Mouse (Mus musculus) liver, embryonic 15.5 days (tissue): ENCODE measurements around the gene Setd1b. TPM values are rescaled to one million over a fixed set of nuclear protein-coding genes. Genes with fewer than 3 reads are reported as not detected.

Source experiments
- ATAC-seq: fragments of 200-750 bp; cut with Nextera tagmentation; 2 replicates; pipeline ENCODE4 v1.8.0; 2017; ENCODE audit warnings: moderate number of reproducible peaks, mild to moderate bottlenecking, moderate library complexity; ENCODE audit not compliant: insufficient read depth
- H3K27ac ChIP-seq: fragments of 300-500 bp; sonication (generic); replicated peaks from 2 replicates; pipeline ENCODE4 v1.5.1; 2015; ENCODE audit warnings: mild to moderate bottlenecking, inconsistent platforms
- H3K27me3 ChIP-seq: fragments of 300-500 bp; sonication (generic); 2 replicates; pipeline ENCODE4 v1.6.1; 2015; ENCODE audit warnings: mild to moderate bottlenecking, inconsistent platforms
- H3K36me3 ChIP-seq: fragments of 300-500 bp; sonication (generic); replicated peaks from 2 replicates; pipeline ENCODE4 v1.6.1; 2015; ENCODE audit warnings: moderate library complexity, mild to moderate bottlenecking, inconsistent platforms
- H3K4me1 ChIP-seq: fragments of 300-500 bp; sonication (generic); replicated peaks from 2 replicates; pipeline ENCODE4 v1.6.1; 2015; ENCODE audit warnings: inconsistent platforms
- H3K4me2 ChIP-seq: fragments of 300-500 bp; sonication (generic); 2 replicates; pipeline ENCODE4 v1.6.1; 2015; ENCODE audit warnings: moderate library complexity, mild to moderate bottlenecking, inconsistent platforms
- H3K4me3 ChIP-seq: fragments of 300-500 bp; sonication (generic); replicated peaks from 2 replicates; pipeline ENCODE4 v1.5.1; 2015; ENCODE audit warnings: mild to moderate bottlenecking, inconsistent platforms
- H3K9ac ChIP-seq: fragments of 300-500 bp; sonication (generic); 2 replicates; pipeline ENCODE4 v1.6.1; 2015; ENCODE audit warnings: moderate library complexity, mild to moderate bottlenecking, inconsistent platforms
- H3K9me3 ChIP-seq: fragments of 300-500 bp; sonication (generic); replicated peaks from 2 replicates; pipeline ENCODE4 v1.6.1; 2016; ENCODE audit warnings: inconsistent platforms
- WGBS: fragments of 180-500 bp; shearing (Covaris S2); methylation state at CpG from one replicate; pipeline ENCODE4 v1.1.7; 2015; ENCODE audit warnings: mixed read lengths; ENCODE audit not compliant: insufficient replicate concordance; 5-methylcytosine and 5-hydroxymethylcytosine counted together
- polyA plus RNA-seq: library from polyadenylated mRNA; unstranded; fragments of >200 nt; fragmentation: Nextera tagmentation; extraction: Ambion mirVana; gene quantifications from 2 replicates; pipeline ENCODE4 v1.2.1, GENCODE M21; 2015

Gene Setd1b
- polyA plus RNA-seq, 1 experiment from 2014 or later = 3.9 TPM

DNA sequence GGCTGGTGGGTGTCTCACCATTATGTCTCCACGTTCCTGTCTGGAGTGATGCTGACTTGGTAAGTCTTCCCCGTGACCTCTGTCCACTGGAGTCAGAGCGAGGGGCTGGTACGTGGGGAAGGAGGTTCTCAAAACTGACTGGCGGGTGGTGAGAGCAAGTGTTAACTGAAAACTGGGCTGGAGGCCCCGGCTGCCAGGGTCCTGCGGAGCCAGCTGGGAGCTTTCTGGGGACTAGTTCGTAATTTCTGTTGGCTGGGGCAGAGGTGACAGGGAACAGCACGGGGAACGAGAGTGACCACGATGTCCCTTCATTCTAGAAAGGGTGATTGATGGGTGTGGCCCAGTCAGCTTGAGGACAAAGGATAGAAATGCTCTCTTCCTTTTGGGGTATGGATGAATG lies 27.9 kb upstream of the Setd1b start:
- peaks cover 74% of the 10 kb centered on the region for H3K36me3 ChIP-seq
- H3K9me3 ChIP-seq = no peaks in the 10 kb centered on the region
- no peak overlapping the region for H3K27ac ChIP-seq
- no peaks in the 10 kb centered on the region for H3K27me3 ChIP-seq
- H3K9ac ChIP-seq = no peak overlapping the region
- 73% methylated on average over 11 of the region's 11 CpGs for WGBS
- peaks cover 16% of the 10 kb centered on the region for H3K4me1 ChIP-seq
- H3K4me3 ChIP-seq = no peak overlapping the region
- ATAC-seq = no peak
- no peak overlapping the region for H3K4me2 ChIP-seq

- ATAC-seq = no peak
- H3K27me3 ChIP-seq = no peaks in the 10 kb centered on the region
- peaks cover 14% of the 10 kb centered on the region for H3K4me1 ChIP-seq
- H3K9me3 ChIP-seq = no peaks in the 10 kb centered on the region
- no peak overlapping the region for H3K27ac ChIP-seq
- H3K36me3 ChIP-seq = peaks cover 67% of the 10 kb centered on the region
- H3K4me3 ChIP-seq = no peak overlapping the region
- no peak overlapping the region for H3K9ac ChIP-seq
- 50% methylated on average over 7 of the region's 7 CpGs for WGBS
- no peak overlapping the region for H3K4me2 ChIP-seq
These were observed 27.1 kb upstream of the Setd1b start for GRCm38 (mm10) chr5:123114924-123115323.

- Histone ChIP-seq H3K4me1 (peaks cover 14% of the 10 kb centered on the region), H3K9me3 (no peaks in the 10 kb centered on the region), H3K4me3 (no peak overlapping the region), H3K9ac (no peak overlapping the region), H3K36me3 (peaks cover 61% of the 10 kb centered on the region), H3K4me2 (no peak overlapping the region), H3K27ac (no peak overlapping the region), H3K27me3 (no peaks in the 10 kb centered on the region)
- WGBS = 79% methylated on average over 8 of the region's 8 CpGs
- no peak for ATAC-seq
These were observed 25.9 kb upstream of the Setd1b start for GRCm38 (mm10) chr5:123116080-123116479.

- Histone ChIP-seq H3K36me3 (peaks cover 52% of the 10 kb centered on the region), H3K9me3 (no peaks in the 10 kb centered on the region), H3K27ac (0 out of 2 replicates have a peak overlapping the region, but pooled peaks have one; percentile 33), H3K4me3 (no peak overlapping the region), H3K4me2 (no peak overlapping the region), H3K4me1 (peaks cover 14% of the 10 kb centered on the region), H3K27me3 (no peaks in the 10 kb centered on the region), H3K9ac (no peak overlapping the region)
- WGBS = 14% methylated on average over 10 of the region's 10 CpGs
- peak; percentile 60 for ATAC-seq
These were observed 24.7 kb upstream of the Setd1b start for GRCm38 (mm10) chr5:123117257-123117656.

GRCm38 (mm10) chr5:123117773-123118172 lies 24.2 kb upstream of the Setd1b start:
- Histone ChIP-seq H3K4me1 (peaks cover 14% of the 10 kb centered on the region), H3K27ac (no peak overlapping the region)
- no peak for ATAC-seq

DNA sequence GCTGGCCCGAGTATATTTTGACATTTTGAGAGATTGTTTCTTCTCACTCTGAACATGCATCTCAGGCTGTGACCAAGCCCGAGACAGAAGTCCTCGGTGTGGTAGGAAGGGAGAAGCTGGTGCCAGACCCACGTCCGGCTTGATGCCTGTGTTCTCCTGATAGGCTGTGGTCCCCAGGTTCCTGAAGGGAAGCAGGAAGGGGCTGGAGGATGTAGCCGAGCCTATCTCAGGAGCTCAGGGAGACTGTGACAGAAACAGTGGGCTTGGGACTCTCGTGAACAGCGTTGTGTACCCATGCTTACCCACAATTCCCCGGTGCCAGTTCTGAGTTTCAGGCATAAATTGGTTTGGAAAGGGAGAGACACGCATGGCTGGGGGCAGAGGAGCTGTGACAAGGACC lies 23.2 kb upstream of the Setd1b start:
- Histone ChIP-seq H3K4me2 (no peak overlapping the region), H3K27ac (0 out of 2 replicates have a peak overlapping the region, but pooled peaks have one; percentile 24), H3K9ac (no peak overlapping the region), H3K9me3 (no peaks in the 10 kb centered on the region), H3K4me1 (peaks cover 14% of the 10 kb centered on the region), H3K27me3 (no peaks in the 10 kb centered on the region), H3K36me3 (peaks cover 49% of the 10 kb centered on the region), H3K4me3 (no peak overlapping the region)
- ATAC-seq = no peak
- 28% methylated on average over 10 of the region's 10 CpGs for WGBS

More at GRCm38 (mm10) chr5:123117773-123118172, 24.2 kb upstream of the Setd1b start:
- H3K36me3 ChIP-seq = peaks cover 55% of the 10 kb centered on the region
- no peak overlapping the region for H3K4me2 ChIP-seq
- no peaks in the 10 kb centered on the region for H3K9me3 ChIP-seq
- WGBS = 75% methylated on average over 8 of the region's 8 CpGs
- no peak overlapping the region for H3K4me3 ChIP-seq
- no peaks in the 10 kb centered on the region for H3K27me3 ChIP-seq
- no peak overlapping the region for H3K9ac ChIP-seq

DNA sequence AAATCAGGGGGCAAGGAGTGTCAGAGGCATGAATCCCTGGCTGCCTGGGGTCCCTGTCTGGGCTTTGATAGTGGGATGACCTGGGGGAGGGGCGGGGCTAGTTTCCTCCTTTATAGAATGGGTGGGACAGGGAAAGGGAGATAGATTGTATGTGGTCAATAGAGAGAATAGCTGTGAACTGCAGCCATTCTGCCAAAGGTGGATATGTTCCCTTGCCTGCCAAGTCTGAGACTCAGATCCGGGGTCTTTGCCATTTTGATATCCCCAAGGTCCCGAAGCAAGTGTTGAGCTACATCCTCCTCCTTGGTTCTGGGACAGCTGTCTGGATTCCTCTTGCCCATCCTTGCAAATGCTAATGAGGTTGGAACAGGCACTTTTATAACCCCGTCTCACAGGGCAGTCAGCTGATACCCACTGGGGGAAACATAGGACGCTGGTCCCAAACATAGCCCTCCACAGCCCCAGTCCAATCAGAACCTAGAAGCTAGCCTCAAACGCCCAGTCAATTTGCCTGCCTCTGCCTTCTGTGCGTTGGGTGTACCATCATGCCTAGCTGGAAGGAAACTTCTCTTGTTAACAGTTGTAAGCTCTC lies 21.3 kb upstream of the Setd1b start:
- whole genome bisulfite sequencing = 87% methylated on average over 7 of the region's 7 CpGs
- no peak overlapping the region for H3K4me2 ChIP-seq
- no peak for ATAC-seq

GRCm38 (mm10) chr5:123122181-123122580 lies 19.8 kb upstream of the Setd1b start:
- Histone ChIP-seq H3K4me1 (peaks cover 37% of the 10 kb centered on the region), H3K27me3 (no peaks in the 10 kb centered on the region)
- 88% methylated on average over 4 of the region's 4 CpGs for WGBS

More for the DNA sequence above, 21.3 kb upstream of the Setd1b start:
- Histone ChIP-seq H3K36me3 (peaks cover 30% of the 10 kb centered on the region), H3K9ac (no peak overlapping the region), H3K4me1 (peaks cover 29% of the 10 kb centered on the region), H3K27me3 (no peaks in the 10 kb centered on the region), H3K27ac (no peak overlapping the region), H3K9me3 (no peaks in the 10 kb centered on the region), H3K4me3 (no peak overlapping the region)

GRCm38 (mm10) chr5:123125105-123125504 lies 16.9 kb upstream of the Setd1b start:
- H3K27me3 ChIP-seq = peaks cover 5% of the 10 kb centered on the region; the same call in 1 of the 2 replicates
- peaks cover 52% of the 10 kb centered on the region for H3K4me1 ChIP-seq
- no peaks in the 10 kb centered on the region for H3K9me3 ChIP-seq
- no peak overlapping the region for H3K9ac ChIP-seq
- H3K4me3 ChIP-seq = no peak overlapping the region
- 62% methylated on average over 6 of the region's 6 CpGs for WGBS
- H3K36me3 ChIP-seq = 0 out of 2 replicates have a peak, but pooled peaks cover 4% of the 10 kb centered on the region
- ATAC-seq = no peak
- no peak overlapping the region for H3K27ac ChIP-seq
- peak overlapping the region; percentile 44; the same call in 1 of the 2 replicates for H3K4me2 ChIP-seq

More at GRCm38 (mm10) chr5:123122181-123122580, 19.8 kb upstream of the Setd1b start:
- Histone ChIP-seq H3K9me3 (no peaks in the 10 kb centered on the region), H3K4me2 (no peak overlapping the region), H3K4me3 (no peak overlapping the region), H3K9ac (no peak overlapping the region), H3K36me3 (peaks cover 16% of the 10 kb centered on the region), H3K27ac (no peak overlapping the region)
- no peak for ATAC-seq

DNA sequence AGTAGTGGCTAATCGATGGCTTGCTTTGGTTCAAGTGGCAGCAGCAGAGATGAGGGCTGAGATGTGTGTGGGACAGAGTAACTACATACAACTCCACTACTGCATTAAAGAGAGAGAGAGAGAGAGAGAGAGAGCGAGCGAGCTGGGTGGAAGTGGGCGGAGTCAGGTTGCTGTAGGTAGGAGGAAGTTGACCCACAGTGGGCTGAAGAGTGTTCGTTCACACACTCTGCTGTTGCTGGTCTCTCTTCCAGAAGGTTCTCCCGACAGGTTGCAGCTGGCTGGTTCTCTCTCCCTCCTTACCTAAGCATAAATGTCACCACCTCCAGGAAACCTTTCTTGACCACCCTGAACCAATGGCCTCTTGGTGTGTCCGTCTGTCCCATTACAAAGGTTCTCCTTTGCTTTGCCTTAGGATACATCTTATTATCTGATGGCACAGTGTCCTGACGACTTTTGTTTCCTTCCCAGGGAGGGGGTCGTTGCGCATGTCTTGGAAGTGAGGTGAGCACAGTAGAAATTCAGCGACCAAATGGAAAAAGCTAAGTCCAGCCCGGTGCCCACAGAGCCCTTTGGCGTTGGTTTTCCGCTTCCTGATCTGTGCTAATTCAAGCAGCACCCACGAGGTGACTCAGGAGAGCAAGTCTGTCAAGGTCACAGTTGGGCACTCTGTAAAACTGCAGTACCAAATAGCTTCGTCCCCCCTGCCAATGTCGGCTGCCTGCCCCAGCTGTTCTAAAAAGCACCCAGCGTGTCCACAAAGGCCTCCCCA lies 16.2 kb upstream of the Setd1b start:
- H3K27ac ChIP-seq = peak overlapping the region; percentile 39; the same call in 1 of the 2 replicates
- no peak overlapping the region for H3K9ac ChIP-seq
- 0 out of 2 replicates have a peak, but pooled peaks cover 4% of the 10 kb centered on the region for H3K36me3 ChIP-seq
- H3K9me3 ChIP-seq = no peaks in the 10 kb centered on the region
- H3K4me3 ChIP-seq = no peak overlapping the region
- H3K27me3 ChIP-seq = peaks cover 11% of the 10 kb centered on the region; the same call in 1 of the 2 replicates
- no peak for ATAC-seq
- H3K4me2 ChIP-seq = peak overlapping the region; percentile 44
- WGBS = 23% methylated on average over 18 of the region's 18 CpGs
- peaks cover 52% of the 10 kb centered on the region for H3K4me1 ChIP-seq

DNA sequence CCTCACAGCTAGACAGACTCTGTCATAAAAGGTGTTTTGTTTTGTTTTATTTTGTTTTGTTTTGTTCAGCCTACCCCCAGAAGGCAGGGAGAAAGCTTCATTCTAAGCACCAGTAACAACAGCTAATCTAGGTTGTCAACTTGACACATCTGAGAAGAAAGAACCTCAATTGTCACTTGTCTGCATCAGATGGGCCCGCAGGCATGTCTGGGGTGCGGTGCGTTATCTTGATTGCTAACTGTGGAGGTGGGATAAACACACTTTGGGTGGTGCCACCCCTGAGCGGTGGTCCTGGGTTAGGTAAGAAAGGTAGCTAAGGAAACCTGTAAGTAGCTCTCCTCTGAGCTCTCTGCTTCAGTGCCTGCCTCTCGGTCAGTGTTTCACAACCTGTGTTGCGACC lies 15.0 kb upstream of the Setd1b start:
- Histone ChIP-seq H3K36me3 (0 out of 2 replicates have a peak, but pooled peaks cover 4% of the 10 kb centered on the region), H3K27ac (no peak overlapping the region), H3K27me3 (peaks cover 18% of the 10 kb centered on the region), H3K4me1 (peaks cover 62% of the 10 kb centered on the region), H3K9ac (no peak overlapping the region), H3K4me3 (no peak overlapping the region), H3K9me3 (no peaks in the 10 kb centered on the region), H3K4me2 (no peak overlapping the region)
- 47% methylated on average over 6 of the region's 6 CpGs for WGBS
- ATAC-seq = no peak
